Comparison of ENCODE assay signal across 34 mouse cellular contexts in genomic region chr1:189153150-189153549, GRCm38 (mm10).
"Had no signal": no experiment of that assay in that cellular context is flagged by ENCODE, and none has a peak within 500 bp of the region (broad histone marks: within the 10 kb centered on the region; RNA-seq: fewer than 3 reads in every experiment).

No protein-coding gene starts in this region.

- H3K9me3 ChIP-seq: heart, embryonic 10.5 days; heart, embryonic 13.5 days; heart, embryonic 15.5 days; hindbrain, embryonic 10.5 days; hindbrain, embryonic 12.5 days; hindbrain, embryonic 13.5 days; hindbrain, embryonic 15.5 days; intestine, embryonic 15.5 days; kidney, embryonic 15.5 days had no signal

- H3K27me3 ChIP-seq: heart, embryonic 13.5 days; heart, embryonic 15.5 days; hindbrain, embryonic 12.5 days; hindbrain, embryonic 13.5 days; hindbrain, embryonic 15.5 days; intestine, embryonic 15.5 days; kidney, embryonic 15.5 days had no signal

- H3K4me1 ChIP-seq: heart, embryonic 15.5 days; hindbrain, embryonic 12.5 days; hindbrain, embryonic 13.5 days; hindbrain, embryonic 15.5 days; intestine, embryonic 15.5 days had no signal

- H3K36me3 ChIP-seq: heart, embryonic 10.5 days; heart, embryonic 13.5 days; heart, embryonic 15.5 days; hindbrain, embryonic 10.5 days; hindbrain, embryonic 12.5 days; hindbrain, embryonic 13.5 days; hindbrain, embryonic 15.5 days; intestine, embryonic 15.5 days; kidney, embryonic 15.5 days had no signal

- ATAC-seq: hindbrain, embryonic 16.5 days; hindbrain, postnatal 0 days; inflammation-experienced regulatory T-cells, adult 6 months; intestine, embryonic 15.5 days; intestine, embryonic 16.5 days; intestine, postnatal 0 days had no signal

- H3K9ac ChIP-seq: heart, embryonic 13.5 days; heart, embryonic 15.5 days; hindbrain, embryonic 12.5 days; hindbrain, embryonic 13.5 days; hindbrain, embryonic 14.5 days; hindbrain, embryonic 15.5 days; intestine, embryonic 15.5 days; kidney, embryonic 15.5 days had no signal

- H3K27ac ChIP-seq: heart, embryonic 10.5 days; heart, embryonic 13.5 days; heart, embryonic 15.5 days; hindbrain, embryonic 10.5 days; hindbrain, embryonic 12.5 days; hindbrain, embryonic 13.5 days; hindbrain, embryonic 14.5 days; hindbrain, embryonic 15.5 days; hindbrain, postnatal 0 days; intestine, embryonic 15.5 days; kidney, embryonic 15.5 days; kidney, postnatal 0 days; layer of hippocampus, adult 2 months had no signal

- H3K4me3 ChIP-seq: heart, embryonic 10.5 days; heart, embryonic 13.5 days; heart, embryonic 15.5 days; hindbrain, embryonic 10.5 days; hindbrain, embryonic 12.5 days; hindbrain, embryonic 13.5 days; hindbrain, embryonic 15.5 days; intestine, embryonic 15.5 days; kidney, embryonic 15.5 days; layer of hippocampus, adult 2 months had no signal

- DNase-seq: heart, postnatal 10 days; heart, postnatal 14 days; heart, postnatal 36 days; heart, postnatal 4 days; kidney, adult 11 months; kidney, adult 18-20 months; kidney, adult 2 months; kidney, adult 8-10 months; kidney, adult 9 months; kidney, postnatal 10 days; kidney, postnatal 14 days; kidney, postnatal 25 days; kidney, postnatal 36 days; kidney, postnatal 4 days; layer of hippocampus, adult 9-11 months; layer of hippocampus, postnatal 36 days had no signal

- H3K4me2 ChIP-seq: heart, embryonic 11.5 days; heart, embryonic 13.5 days; heart, embryonic 15.5 days; hindbrain, embryonic 12.5 days; hindbrain, embryonic 13.5 days; hindbrain, embryonic 14.5 days; hindbrain, embryonic 15.5 days; intestine, embryonic 15.5 days; kidney, embryonic 15.5 days had no signal
